Mouse (Mus musculus): ENCODE measurements at regions not wholly inside any gene's neighbourhood (a gene's known extent, or its start where the extent isn't known, plus 50 kb on each side); places are given as distances from the start of the nearest gene placed in this dataset.

DNA sequence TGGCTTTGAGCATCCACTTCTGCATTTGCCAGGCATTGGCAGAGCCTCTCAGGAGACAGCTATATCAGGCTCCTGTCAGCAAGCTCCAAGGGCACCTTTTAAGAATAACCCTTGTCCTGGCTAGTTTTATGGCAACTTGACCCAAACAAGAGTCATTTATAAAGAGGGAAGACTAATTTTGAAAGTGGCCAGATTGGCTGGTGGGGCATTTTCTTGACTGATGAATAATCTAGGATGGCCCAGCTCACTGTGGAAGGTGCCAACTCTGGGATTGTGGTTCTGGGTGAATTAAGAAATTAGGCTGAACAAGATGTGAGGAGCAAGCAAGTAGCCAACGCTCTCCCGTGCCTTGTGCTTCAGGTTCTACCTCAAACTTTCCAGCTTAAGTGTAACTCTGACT, 937.8 kb downstream of the Gsdmc2 start:
- DNase-seq (ENCODE audit: low spot score) = no peak

DNA sequence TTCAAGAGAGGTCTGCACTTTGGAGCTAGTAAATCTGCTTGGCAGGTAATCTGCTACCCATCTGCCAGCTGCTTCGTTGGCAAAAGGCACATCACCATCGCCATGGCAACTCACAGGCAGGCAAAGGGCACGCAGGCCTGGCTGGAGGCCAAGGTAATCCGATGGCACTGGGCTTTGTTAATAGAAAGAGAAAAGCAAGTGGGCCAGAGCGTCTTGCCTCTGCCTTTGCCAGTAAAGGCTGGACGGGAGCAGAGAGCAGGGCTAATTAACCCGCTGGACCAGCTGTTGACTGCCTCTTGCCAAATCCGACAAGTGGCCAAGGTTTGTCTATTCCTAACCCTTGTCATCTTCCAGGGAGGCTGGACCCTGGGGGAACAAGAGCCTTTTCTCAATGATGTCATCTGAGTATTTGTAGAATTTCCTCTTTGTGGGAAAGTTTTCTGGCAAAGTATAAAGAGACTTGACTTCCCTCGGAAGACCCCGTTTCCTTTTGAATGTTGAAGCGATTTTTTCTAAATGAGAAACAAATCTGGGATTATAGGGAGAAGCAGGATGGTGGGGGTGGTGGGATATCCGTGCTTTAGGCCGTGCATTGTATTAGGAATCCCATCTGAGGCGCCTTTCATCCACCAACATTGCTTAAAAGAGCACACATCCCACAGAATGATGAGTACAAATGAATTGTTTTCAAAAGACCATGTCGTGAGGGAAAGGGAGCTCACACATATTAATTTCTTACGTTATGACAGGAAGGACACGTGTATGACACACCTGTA, 941.7 kb downstream of the Gsdmc2 start:
- DNase-seq (ENCODE audit: low spot score) = no peak

DNA sequence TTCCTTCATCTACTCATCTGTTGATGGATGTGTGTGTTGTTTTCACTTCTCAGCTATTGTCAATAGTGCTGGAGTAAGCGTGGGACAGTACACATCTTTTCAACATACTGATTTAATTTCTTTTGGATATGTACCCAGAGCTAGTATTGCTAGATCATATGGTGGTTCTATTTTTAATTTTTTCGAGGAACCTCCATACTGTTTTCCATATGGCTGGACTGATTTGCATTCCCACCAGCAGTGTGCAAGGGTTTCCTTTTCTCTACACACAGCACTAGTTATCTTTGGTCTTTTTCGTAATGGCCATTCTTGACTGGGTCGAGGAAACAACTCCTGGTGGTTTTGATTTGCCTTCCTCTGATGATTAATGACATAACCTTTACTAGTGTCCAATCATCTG, 943.0 kb downstream of the Gsdmc2 start:
- no peak for DNase-seq (ENCODE audit: low spot score)

DNA sequence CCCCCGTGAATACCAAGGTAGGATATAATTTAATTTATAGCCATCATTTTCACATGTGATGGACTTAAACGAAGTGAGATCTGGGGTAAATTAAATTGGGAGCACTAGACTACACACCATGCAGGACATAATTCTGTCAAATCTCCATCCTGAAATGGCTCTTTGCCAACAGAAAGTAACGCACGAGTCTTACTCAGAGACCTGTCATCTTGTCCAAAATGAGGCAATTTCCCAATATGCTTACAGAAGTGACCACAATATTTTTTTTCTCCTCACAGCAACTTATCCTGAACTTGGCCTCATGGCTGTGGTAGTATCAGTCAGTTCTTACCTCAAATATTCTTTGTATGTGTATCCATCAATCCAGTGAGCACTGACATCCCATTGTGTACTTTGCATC, 955.2 kb downstream of the Gsdmc2 start:
- no peak for DNase-seq (ENCODE audit: low spot score)

DNA sequence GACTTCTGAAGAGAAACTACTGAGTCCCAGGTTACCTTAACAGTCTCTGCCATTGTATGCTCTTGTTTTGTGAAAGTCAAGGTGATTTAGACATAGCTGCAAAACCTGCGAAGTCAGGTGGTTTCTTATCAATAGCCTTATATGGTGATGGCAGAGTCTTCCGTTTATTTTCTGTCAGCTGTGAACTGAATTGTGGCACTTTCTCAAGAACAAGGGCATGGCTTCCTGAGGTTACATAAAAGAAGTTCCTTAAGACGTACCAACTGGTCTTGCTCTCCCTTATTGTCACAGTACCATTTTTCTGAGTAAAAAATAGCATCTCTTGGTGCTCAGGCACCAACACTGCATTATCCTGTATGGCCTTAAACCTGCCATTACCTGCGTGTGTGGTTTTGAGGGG, 959.6 kb downstream of the Gsdmc2 start:
- peak; percentile 53 for DNase-seq (ENCODE audit: low spot score)

DNA sequence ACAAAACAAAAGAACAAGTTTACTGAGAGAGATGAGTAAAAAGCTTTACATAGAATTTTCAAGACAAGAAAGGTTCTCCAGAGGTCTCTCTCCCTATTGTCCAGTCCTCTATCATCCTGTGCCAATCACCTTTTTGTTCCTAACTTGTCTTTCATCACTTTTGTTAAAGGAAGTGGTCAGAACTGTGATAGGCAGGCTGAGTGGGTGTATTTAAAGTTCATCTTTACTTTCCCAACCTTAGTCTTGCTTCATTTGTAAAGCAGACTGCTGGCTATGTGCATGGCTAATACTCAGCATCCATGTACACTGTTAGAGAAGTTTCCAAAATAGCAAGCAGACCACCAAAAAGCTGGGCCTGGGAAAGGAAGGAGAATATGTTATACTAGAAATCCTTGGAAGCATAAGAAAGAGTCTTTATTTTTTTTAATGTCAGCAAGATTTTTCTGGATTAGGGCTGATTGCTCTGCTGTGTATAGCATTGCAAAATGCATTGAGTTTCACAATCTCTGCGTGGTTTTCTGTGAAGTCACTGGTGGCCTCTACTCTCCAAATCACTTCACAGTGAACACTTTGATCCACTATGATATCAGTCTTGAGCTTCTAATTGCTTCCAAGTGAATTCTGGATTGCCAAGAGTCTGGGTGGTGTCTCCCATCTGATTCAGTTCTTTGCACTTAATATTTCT, 973.8 kb downstream of the Gsdmc2 start:
- DNase-seq (ENCODE audit: low spot score) = no peak

DNA sequence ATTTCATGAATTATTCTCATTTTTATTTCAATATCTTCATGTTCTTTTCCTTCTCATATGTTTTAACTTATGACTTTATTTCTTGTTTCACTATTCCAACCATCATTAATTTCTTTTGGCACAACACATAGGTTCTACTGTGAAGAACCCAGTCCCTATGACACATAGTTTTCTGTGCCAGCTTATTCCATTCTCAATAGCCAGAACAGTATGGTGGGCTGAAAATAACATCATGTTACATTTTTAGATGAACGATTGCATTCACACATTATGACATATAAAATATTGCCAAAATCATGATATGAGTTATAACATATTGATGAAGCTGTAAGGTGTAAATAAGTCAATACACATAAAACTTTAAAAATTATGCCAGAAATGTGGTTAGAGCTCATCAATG, 982.4 kb downstream of the Gsdmc2 start:
- DNase-seq (ENCODE audit: low spot score) = no peak

DNA sequence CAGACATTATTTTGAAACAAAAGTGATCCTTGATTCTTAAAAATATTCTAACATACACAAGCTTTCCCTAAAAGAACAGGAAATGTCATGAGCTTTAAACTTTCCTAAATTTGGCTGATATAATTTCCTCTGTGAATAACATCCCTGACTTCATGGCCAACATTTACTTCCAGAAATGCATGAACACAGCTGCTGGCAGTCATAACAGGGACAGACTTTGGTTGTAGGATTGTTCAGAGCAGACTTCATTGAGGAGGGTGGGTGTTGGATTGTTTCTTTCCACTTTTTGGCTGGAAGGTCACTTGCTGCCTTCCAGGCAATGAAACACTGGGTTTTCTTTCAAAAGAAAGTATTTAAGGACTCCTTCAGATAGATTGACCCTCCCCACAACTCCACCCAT, 983.6 kb downstream of the Gsdmc2 start:
- no peak for DNase-seq (ENCODE audit: low spot score)

DNA sequence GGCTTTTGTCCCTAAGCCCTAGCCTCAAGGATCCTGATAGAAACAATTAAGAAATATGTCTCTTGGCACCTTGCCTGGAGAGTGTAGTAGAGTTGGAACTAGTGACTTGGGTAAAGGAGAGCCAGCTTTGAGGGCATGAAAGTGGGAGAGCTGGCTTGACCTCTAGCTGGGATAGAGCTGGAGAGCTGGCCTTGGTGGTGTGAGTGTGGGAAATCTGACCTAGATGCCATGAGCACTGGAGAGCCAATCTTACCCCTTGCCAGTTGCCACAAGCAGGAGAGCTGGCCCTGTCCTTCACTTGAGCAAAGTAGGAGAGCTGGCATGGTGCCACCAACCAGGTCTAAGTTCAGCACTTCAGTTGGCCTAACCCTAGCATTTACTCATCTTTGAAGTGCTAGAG, 995.7 kb downstream of the Gsdmc2 start:
- DNase-seq (ENCODE audit: low spot score) = no peak

DNA sequence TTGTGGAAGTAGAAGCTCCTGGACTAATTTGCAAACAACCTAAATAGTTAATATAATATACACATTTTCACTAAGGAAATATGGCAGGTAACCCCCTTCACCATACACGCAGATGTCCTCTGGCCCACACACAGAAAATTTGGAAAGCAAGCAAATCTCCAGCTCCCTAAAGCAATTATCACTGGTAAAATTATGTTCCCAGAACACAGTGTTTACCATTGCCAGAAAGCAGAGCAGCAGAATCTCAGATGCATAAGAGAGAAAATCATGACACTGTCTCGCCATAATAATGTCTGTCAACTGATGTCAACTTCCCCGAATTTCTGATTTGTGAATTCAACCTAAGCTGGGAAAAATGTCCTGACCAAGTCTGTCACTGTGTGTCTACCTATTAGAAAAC, 999.1 kb downstream of the Gsdmc2 start:
- no peak for DNase-seq (ENCODE audit: low spot score)

DNA sequence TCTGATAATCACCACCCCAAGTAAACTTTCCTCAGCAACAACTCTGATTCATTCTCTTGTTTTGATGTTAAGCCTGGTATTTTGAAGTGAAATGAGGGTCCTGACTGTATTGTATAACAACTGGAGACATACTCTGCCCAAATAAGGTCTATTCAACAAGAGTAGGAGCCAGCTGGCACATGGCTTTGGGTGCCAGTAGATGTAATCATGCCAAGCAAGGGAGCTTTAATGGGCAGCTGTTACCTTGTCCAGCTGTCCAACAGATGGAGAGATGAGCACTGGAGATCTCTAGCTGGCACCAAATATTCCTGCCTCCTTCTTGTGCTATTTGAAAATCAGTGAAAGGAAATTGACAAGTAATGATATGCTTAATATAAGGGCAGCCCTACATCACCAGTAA, 1019.4 kb downstream of the Gsdmc2 start:
- DNase-seq (ENCODE audit: low spot score) = no peak

DNA sequence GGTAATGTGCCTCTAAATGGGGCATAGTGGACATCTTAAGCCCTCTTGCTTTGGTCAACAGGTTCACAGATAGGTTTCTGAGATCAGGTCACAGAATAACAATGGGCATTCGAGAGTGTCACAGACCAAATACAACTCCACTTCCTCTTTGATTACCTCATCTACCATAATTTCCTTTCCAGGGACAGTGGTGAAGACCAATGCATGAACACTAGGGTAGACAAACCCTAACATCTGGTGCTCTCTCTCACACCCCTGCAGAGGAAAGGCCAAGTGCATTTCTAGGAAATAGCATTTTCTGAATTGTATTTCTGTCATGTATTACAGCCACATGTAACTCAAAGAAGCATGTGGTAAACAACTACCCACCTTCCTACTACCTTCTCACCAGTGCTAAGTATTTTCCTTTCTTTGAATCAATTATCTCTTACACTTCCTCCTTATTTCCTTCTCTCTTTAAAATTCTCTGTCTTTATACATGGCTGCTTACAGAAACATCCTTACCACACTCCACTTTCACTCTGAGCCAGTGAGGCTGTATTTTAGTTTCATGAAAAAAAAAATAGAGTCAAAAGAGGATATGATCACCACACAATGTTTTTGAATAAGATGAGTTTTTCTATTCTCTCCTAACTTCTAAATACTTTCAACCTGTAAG, 1021.0 kb downstream of the Gsdmc2 start:
- DNase-seq (ENCODE audit: low spot score) = no peak

DNA sequence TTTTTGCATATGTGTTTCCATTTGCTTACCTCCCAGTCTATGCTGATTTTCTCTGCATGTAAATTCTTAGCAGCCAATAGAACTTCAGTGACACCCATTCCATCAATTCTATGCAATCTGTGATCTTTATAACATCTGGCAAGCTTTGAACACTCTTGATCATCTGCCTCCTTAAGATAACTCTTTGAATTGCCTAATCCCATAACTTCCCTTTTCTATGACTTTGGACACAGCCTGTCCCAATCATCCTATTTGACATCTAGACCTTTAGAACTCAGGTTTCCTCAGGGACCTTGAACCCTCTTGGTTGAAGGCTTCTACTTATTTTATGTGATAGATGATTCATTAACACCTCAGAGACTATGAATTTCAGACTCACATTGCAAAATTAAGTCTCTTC, 1022.7 kb downstream of the Gsdmc2 start:
- no peak for DNase-seq (ENCODE audit: low spot score)

DNA sequence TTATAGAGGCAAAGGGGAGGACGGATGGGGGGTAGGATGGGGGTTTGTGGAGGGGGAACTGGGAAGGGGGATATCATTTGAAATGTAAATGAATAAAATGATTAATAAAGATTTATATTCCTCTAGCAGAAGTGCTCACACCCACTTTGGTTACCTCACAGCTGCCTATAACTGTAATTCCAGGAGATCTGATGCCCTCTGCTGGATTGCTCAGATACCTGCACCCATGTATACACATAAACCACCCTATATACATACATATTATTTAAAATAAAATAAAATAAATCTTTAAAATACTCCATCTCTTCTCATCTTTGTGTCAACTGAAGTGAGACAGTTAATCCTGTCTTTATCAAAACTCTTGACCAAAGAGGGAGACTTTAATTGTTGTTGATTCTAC, 1031.9 kb downstream of the Gsdmc2 start:
- no peak for DNase-seq (ENCODE audit: low spot score)

DNA sequence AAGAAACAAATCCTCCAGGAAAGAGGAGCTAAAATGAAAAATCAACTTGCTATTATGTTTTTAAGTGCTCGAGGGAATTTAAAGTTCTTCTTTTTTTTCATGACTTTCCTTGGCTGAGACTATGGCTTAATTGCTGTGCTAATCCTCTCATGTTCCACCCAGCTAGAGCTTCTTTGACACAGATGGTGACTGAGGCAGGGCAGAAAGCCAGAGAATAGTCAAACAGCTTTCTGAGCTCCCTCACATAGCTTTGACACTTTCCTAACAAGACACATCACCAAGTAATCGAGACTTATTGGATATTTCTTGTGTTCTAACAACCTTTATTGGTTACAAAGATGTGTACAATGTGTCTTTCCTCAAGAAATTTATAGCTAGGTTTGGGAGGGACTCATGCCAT, 1033.0 kb downstream of the Gsdmc2 start:
- DNase-seq (ENCODE audit: low spot score) = no peak

DNA sequence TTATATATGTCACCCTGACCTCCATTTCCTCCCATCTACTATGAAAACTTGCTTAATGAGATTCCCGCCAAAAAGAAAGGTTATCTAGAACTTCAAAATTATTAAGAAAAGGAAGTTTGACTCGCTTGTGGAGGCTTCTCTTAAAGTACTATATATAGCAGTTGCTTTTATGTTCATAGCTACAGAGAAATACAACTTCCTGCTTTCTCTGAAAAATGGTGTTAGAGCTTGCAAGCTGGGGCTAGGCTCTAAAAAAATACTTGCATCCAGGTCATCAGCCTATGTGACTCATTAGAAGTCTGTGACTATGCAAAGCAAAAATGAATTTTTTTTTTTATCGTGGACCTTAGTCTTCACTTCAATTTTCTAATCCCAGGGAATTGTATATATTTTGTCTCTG, 1035.7 kb downstream of the Gsdmc2 start:
- DNase-seq (ENCODE audit: low spot score) = peak; percentile 32

DNA sequence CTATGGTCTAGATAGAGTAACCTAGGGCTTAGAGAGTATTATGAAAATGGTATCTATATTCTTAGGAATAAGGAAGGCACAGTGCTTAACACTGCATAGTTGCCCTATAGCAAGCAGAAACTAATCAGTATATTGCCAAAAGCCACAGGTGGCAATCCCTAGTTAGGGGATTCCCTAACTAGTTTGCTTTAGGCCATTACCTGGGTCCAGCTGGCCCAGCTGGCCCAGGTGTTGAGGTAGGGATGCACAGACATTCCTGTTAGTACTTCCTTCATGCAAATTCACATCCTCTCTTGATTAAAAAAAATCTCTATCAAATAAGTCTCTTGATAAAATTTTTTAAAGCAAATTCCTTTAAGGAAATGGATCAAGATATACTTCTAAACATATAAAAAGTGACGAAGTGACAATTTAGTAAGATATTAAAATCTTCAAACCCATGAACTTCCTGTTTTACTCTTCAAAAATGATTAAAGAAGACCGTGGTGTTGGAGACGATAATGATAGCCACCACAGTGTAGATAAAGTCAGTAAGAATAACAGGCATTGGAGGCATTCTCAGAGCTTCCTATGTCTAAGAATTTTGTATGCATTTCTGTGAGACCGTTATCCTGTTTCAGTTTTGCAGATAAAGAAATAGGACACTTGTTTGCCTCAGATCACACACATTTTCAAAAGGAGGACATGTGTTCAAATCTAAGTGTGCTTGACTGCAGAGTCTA, 1036.7 kb downstream of the Gsdmc2 start:
- DNase-seq (ENCODE audit: low spot score) = no peak

DNA sequence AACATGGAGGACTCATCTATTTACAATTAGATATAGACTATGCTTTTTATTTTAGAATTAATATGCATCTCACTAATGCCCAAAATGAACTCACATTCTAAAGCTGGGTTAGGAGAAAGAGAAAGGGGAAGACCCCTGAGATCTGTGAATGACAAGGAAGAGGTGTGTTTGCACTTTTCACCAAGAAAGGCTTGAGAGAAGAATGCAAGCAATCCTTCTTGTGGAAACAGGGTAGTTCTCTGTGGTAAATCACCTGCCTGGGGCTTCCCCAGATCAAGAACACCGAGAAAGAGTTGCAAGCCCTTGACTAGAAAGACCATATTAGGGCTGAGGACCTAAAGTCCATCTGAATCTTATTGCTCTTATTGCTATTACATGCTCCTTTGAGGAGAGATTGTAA, 1037.6 kb downstream of the Gsdmc2 start:
- no peak for DNase-seq (ENCODE audit: low spot score)

DNA sequence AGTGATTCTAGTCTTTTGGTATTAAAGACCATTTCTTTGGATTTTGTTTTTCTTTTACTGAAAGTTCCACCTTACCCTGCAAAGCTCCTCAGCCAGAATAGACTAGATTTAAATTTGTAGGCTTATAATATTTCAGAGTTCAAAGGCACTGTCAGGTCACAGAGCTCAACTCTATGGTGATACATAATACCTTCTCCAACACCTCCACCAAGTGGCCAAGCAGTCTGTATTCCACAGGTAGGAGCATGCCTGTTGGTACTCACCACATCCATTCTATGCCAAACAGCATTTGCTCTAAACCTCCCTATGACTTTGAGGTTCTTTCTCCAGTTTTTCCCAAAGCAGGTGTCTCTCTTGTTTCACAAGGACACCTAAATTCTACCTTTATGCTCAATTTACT, 1042.2 kb downstream of the Gsdmc2 start:
- no peak for DNase-seq (ENCODE audit: low spot score)

DNA sequence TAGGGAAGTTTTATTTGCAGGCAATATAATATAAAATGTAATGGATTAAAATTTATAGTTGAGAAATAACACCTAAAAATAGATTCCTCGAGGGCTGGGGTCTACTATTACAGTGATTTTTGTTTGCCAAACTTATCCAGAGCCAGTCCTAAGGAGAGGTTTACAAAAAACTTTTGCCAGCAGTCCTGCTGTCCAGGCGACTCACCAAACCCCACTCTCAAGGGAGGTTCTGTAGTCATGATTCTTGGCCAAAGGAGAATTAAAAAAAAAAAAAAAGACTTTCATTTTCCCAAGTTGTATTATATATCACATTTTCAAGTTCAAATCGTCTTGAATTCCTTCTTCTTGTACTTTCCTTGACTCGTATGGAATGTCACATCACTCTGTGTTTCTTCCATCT, 1046.2 kb downstream of the Gsdmc2 start:
- DNase-seq (ENCODE audit: low spot score) = no peak

DNA sequence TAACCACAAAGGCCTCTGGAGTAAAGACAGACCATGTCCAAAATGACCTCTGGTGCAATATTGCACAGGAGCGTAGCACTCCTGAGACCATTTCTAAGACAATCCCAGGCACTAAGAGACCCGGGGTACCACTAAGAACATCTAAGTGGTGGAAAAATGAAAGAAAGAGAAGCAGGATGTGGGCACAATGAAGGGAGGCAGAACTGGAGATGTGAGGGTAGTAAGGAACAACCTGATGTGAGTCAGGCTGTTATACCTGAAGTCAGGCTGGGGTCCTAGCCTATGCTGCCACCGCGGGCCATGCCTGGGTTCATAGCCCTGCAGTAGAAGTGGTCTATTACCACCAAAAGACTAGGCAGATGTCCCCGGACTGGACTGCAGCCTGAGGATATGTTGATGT, 1051.4 kb downstream of the Gsdmc2 start:
- peak; percentile 23 for DNase-seq (ENCODE audit: low spot score)

DNA sequence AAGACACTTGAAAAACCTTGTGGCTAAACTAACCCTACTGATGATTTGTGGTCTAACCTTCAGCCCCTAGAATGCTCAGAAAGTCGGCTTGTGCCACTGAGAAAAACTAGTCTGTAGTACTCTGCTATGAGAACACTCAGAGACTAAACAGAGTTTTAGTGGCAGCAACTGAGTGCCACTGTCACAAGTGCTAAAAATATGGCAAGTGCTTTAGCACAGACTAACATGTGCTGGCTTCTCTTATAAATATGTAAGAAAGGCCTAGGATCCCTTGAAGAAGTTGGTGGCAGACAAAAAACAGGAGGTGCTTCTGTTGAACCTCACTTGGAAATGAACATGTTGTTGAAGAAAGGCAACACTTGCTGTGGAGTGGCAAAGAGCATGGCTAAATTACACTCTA, 1052.9 kb downstream of the Gsdmc2 start:
- DNase-seq (ENCODE audit: low spot score) = no peak

All from thymus, postnatal 0 days (tissue).